Mouse (Mus musculus): ENCODE data around the gene Gm15093. TPM values are rescaled to one million over a fixed set of nuclear protein-coding genes. Genes with fewer than 3 reads are reported as not detected.
"Not testable (repeated sequence)": the region's sequence is repeated elsewhere in the genome, so short reads cannot be mapped to it uniquely, and the experiment has no call there.

The Gm15093 gene
- polyA plus RNA-seq (2015; fragmentation: Nextera tagmentation; extraction: Ambion mirVana): not detected in 2 replicates

DNA sequence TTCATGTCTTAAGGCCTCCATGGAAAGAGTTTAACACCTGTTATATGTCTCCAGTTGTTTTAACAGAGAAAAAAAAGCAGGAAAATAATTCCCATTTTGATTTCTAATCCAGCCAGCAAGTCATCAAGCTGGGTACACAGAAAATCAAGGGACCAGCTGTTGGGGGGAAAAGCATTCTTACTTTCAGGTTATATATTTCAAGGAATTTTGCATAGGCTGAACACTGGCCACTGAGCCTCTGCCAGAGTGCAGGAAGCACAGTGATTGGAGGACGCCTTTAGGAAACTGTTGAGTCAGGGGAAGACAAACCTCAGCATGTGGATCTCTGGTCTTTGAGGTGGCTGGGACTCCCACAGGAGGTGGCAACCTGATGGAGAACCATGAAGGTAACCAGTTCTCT, at the start of gene Gm15093:
Gm15093 (plus strand) TSS at position 301 of the 400 bp plus-strand sequence.
- H3K36me3 ChIP-seq (replicated peaks; ENCODE audit: insufficient read depth, low read length); H3K27ac ChIP-seq (ENCODE audit: low read depth); ATAC-seq; H3K4me3 ChIP-seq (ENCODE audit: low read depth, low read length); H3K4me1 ChIP-seq (ENCODE audit: insufficient read depth); H3K9ac ChIP-seq (replicated peaks); H3K27me3 ChIP-seq (ENCODE audit: insufficient read depth, low read length); DNase-seq; H3K9me3 ChIP-seq (ENCODE audit: low read length); H3K4me2 ChIP-seq (ENCODE audit: low read depth, low read length): not testable (repeated sequence)
- WGBS (ENCODE audit: insufficient replicate concordance): no CpG with 5 or more reads among the region's 1 CpGs

Other genes with a start within 250 kb of the Gm15093 start
- not detected in 2 replicates for gene Ott, start 198.1 kb upstream of the Gm15093 start, polyA plus RNA-seq (2015; fragmentation: Nextera tagmentation; extraction: Ambion mirVana)
- not detected in 2 replicates for gene Gm15085, start 175.2 kb downstream of the Gm15093 start, polyA plus RNA-seq (2015; fragmentation: Nextera tagmentation; extraction: Ambion mirVana)

All from liver, postnatal 0 days (tissue).